Mouse (Mus musculus): ENCODE results near the gene Yif1b. TPM values are rescaled to one million over a fixed set of nuclear protein-coding genes. Genes with fewer than 3 reads are reported as not detected.

Gene Yif1b
- polyA plus RNA-seq, 1 experiment from 2014 or later, result 81.0 TPM

GRCm38 (mm10) chr7:29292458-29293098, 54.4 kb downstream of the Yif1b start:
- Histone ChIP-seq H3K27me3 (replicated peaks; ENCODE audit: control insufficient read depth, insufficient read depth, low read length) (no peaks in the 10 kb centered on the region), H3K4me2 (ENCODE audit: low read length) (peak overlapping the region; percentile 29; the same call in 1 of the 2 replicates), H3K4me3 (replicated peaks; ENCODE audit: low read length) (no peak overlapping the region), H3K27ac (ENCODE audit: low read length) (peak overlapping the region; percentile 80), H3K9ac (replicated peaks; ENCODE audit: low read depth, low read length) (no peak overlapping the region), H3K36me3 (ENCODE audit: control insufficient read depth, insufficient read depth) (no peaks in the 10 kb centered on the region), H3K4me1 (replicated peaks; ENCODE audit: control insufficient read depth, insufficient read depth, low read length) (peaks cover 37% of the 10 kb centered on the region), H3K9me3 (ENCODE audit: control insufficient read depth, low read length) (no peaks in the 10 kb centered on the region)
- WGBS, result 24% methylated on average over 8 of the region's 8 CpGs
- peak; percentile 31; the same call in 1 of the 2 replicates for ATAC-seq

- WGBS, result 42% methylated on average over 19 of the region's 19 CpGs
- Histone ChIP-seq H3K9ac (replicated peaks; ENCODE audit: low read depth, low read length) (0 out of 2 replicates have a peak overlapping the region, but pooled peaks have one; percentile 27), H3K4me1 (replicated peaks; ENCODE audit: control insufficient read depth, insufficient read depth, low read length) (peaks cover 37% of the 10 kb centered on the region)
Observed at GRCm38 (mm10) chr7:29293131-29294065, 55.3 kb downstream of the Yif1b start.

GRCm38 (mm10) chr7:29294111-29294761, 56.1 kb downstream of the Yif1b start:
- Histone ChIP-seq H3K9me3 (ENCODE audit: control insufficient read depth, low read length) (no peaks in the 10 kb centered on the region), H3K4me3 (replicated peaks; ENCODE audit: low read length) (no peak overlapping the region), H3K4me2 (ENCODE audit: low read length) (no peak overlapping the region), H3K36me3 (ENCODE audit: control insufficient read depth, insufficient read depth) (no peaks in the 10 kb centered on the region), H3K27me3 (replicated peaks; ENCODE audit: control insufficient read depth, insufficient read depth, low read length) (no peaks in the 10 kb centered on the region), H3K27ac (ENCODE audit: low read length) (no peak overlapping the region), H3K9ac (replicated peaks; ENCODE audit: low read depth, low read length) (no peak overlapping the region), H3K4me1 (replicated peaks; ENCODE audit: control insufficient read depth, insufficient read depth, low read length) (peaks cover 33% of the 10 kb centered on the region)
- WGBS, result 62% methylated on average over 13 of the region's 13 CpGs
- no peak for ATAC-seq

More at GRCm38 (mm10) chr7:29293131-29294065, 55.3 kb downstream of the Yif1b start:
- no peak for ATAC-seq
- Histone ChIP-seq H3K4me3 (replicated peaks; ENCODE audit: low read length) (no peak overlapping the region), H3K9me3 (ENCODE audit: control insufficient read depth, low read length) (no peaks in the 10 kb centered on the region), H3K36me3 (ENCODE audit: control insufficient read depth, insufficient read depth) (no peaks in the 10 kb centered on the region), H3K27me3 (replicated peaks; ENCODE audit: control insufficient read depth, insufficient read depth, low read length) (no peaks in the 10 kb centered on the region), H3K27ac (ENCODE audit: low read length) (peak overlapping the region; percentile 80), H3K4me2 (ENCODE audit: low read length) (no peak overlapping the region)

- Histone ChIP-seq H3K27me3 (replicated peaks; ENCODE audit: control insufficient read depth, insufficient read depth, low read length) (no peaks in the 10 kb centered on the region), H3K9me3 (ENCODE audit: control insufficient read depth, low read length) (no peaks in the 10 kb centered on the region), H3K4me1 (replicated peaks; ENCODE audit: control insufficient read depth, insufficient read depth, low read length) (peaks cover 23% of the 10 kb centered on the region), H3K36me3 (ENCODE audit: control insufficient read depth, insufficient read depth) (no peaks in the 10 kb centered on the region), H3K27ac (ENCODE audit: low read length) (no peak overlapping the region), H3K9ac (replicated peaks; ENCODE audit: low read depth, low read length) (no peak overlapping the region), H3K4me3 (replicated peaks; ENCODE audit: low read length) (no peak overlapping the region), H3K4me2 (ENCODE audit: low read length) (no peak overlapping the region)
- ATAC-seq, result no peak
- WGBS, result 82% methylated on average over 24 of the region's 24 CpGs
Observed at GRCm38 (mm10) chr7:29295861-29296647, 57.9 kb downstream of the Yif1b start.

- Histone ChIP-seq H3K36me3 (ENCODE audit: control insufficient read depth, insufficient read depth) (no peaks in the 10 kb centered on the region), H3K4me1 (replicated peaks; ENCODE audit: control insufficient read depth, insufficient read depth, low read length) (peaks cover 13% of the 10 kb centered on the region), H3K4me3 (replicated peaks; ENCODE audit: low read length) (no peak overlapping the region), H3K9ac (replicated peaks; ENCODE audit: low read depth, low read length) (0 out of 2 replicates have a peak overlapping the region, but pooled peaks have one; percentile 28), H3K4me2 (ENCODE audit: low read length) (peak overlapping the region; percentile 11; the same call in 1 of the 2 replicates), H3K27me3 (replicated peaks; ENCODE audit: control insufficient read depth, insufficient read depth, low read length) (no peaks in the 10 kb centered on the region), H3K9me3 (ENCODE audit: control insufficient read depth, low read length) (no peaks in the 10 kb centered on the region), H3K27ac (ENCODE audit: low read length) (no peak overlapping the region)
- no peak for ATAC-seq
- WGBS, result 11% methylated on average over 10 of the region's 10 CpGs
Observed at GRCm38 (mm10) chr7:29296998-29297397, 58.9 kb downstream of the Yif1b start.

Other genes with a start within 250 kb of the Yif1b start
- 16.1 and 19.7 TPM in 2 replicates for gene Ryr1, start 113.2 kb upstream of the Yif1b start, polyA plus RNA-seq (2015; fragmentation: Nextera tagmentation; extraction: Ambion mirVana)
- gene Rasgrp4, start 103.5 kb upstream of the Yif1b start, polyA plus RNA-seq (2015; fragmentation: Nextera tagmentation; extraction: Ambion mirVana), result 0.57 and 1.0 TPM in 2 replicates
- 19.8 and 21.9 TPM in 2 replicates for gene Fam98c, start 82.1 kb upstream of the Yif1b start, polyA plus RNA-seq (2015; fragmentation: Nextera tagmentation; extraction: Ambion mirVana)
- 0.51 and 0.75 TPM in 2 replicates for gene Ggn, start 68.1 kb upstream of the Yif1b start, polyA plus RNA-seq (2015; fragmentation: Nextera tagmentation; extraction: Ambion mirVana)
- 6.0 and 7.5 TPM in 2 replicates for gene Spred3, start 67.9 kb upstream of the Yif1b start, polyA plus RNA-seq (2015; fragmentation: Nextera tagmentation; extraction: Ambion mirVana)
- 267 and 277 TPM in 2 replicates for gene Psmd8, start 57.6 kb upstream of the Yif1b start, polyA plus RNA-seq (2015; fragmentation: Nextera tagmentation; extraction: Ambion mirVana)
- gene Catsperg1, start 24.3 kb upstream of the Yif1b start, polyA plus RNA-seq (2015; fragmentation: Nextera tagmentation; extraction: Ambion mirVana), result 1.3 and 2.5 TPM in 2 replicates
- gene Kcnk6, start 5.8 kb upstream of the Yif1b start, polyA plus RNA-seq (2015; fragmentation: Nextera tagmentation; extraction: Ambion mirVana), result 0.61 and 1.1 TPM in 2 replicates
- 0.65 and 1.5 TPM in 2 replicates for gene 2200002D01Rik, start 10.1 kb downstream of the Yif1b start, polyA plus RNA-seq (2015; fragmentation: Nextera tagmentation; extraction: Ambion mirVana)
- gene Spint2, start 43.6 kb downstream of the Yif1b start, polyA plus RNA-seq (2015; fragmentation: Nextera tagmentation; extraction: Ambion mirVana), result 39.9 and 50.9 TPM in 2 replicates
- 4.3 and 6.1 TPM in 2 replicates for gene Ppp1r14a, start 51.0 kb downstream of the Yif1b start, polyA plus RNA-seq (2015; fragmentation: Nextera tagmentation; extraction: Ambion mirVana)
- gene Dpf1, start 65.6 kb downstream of the Yif1b start, polyA plus RNA-seq (2015; fragmentation: Nextera tagmentation; extraction: Ambion mirVana), result 259 and 270 TPM in 2 replicates